Mouse (Mus musculus) megakaryocyte, embryonic 14.5 days (primary cell): ENCODE data around the gene Zcrb1. TPM values are rescaled to one million over a fixed set of nuclear protein-coding genes. Genes with fewer than 3 reads are reported as not detected.
A peak's percentile ranks its signal among the peaks of the same experiment; 100 is the strongest.

ENCODE experiments used
- H3K27me3 ChIP-seq: replicated peaks from 2 replicates; pipeline ENCODE3; 2012; ENCODE audit warnings: inconsistent platforms
- H3K36me3 ChIP-seq: replicated peaks from 2 replicates; pipeline ENCODE3; 2012; ENCODE audit warnings: low read length, inconsistent platforms, mixed read lengths
- H3K4me1 ChIP-seq: 2 replicates; pipeline ENCODE4 v1.6.1; 2012; ENCODE audit warnings: inconsistent platforms
- H3K4me3 ChIP-seq: replicated peaks from 2 replicates; pipeline ENCODE3; 2012; ENCODE audit warnings: moderate library complexity, mild to moderate bottlenecking, inconsistent platforms
- H3K9me3 ChIP-seq: 2 replicates; pipeline ENCODE4 v1.6.1; 2012; ENCODE audit warnings: inconsistent platforms
- FLI1 ChIP-seq: IDR thresholded peaks from 2 replicates; pipeline ENCODE4 v1.6.1; 2012; ENCODE audit warnings: low read length, inconsistent platforms, mixed read lengths
- GATA1 ChIP-seq: IDR thresholded peaks from 3 replicates; pipeline ENCODE4 v1.6.1; 2012; ENCODE audit warnings: mixed read lengths, low read length, inconsistent platforms, borderline replicate concordance
- polyA plus RNA-seq: library from polyadenylated mRNA; stranded (reverse); fragments of >175 nt; gene quantifications from 2 replicates; pipeline ENCODE4 v1.2.3, GENCODE M21; 2012; ENCODE audit warnings: low replicate concordance; ENCODE audit not compliant: insufficient read depth

The Zcrb1 gene
- polyA plus RNA-seq, 1 experiment, result 171 TPM

- 0 out of 2 replicates have a peak, but pooled peaks cover 3% of the 10 kb centered on the region for H3K4me1 ChIP-seq
- TF ChIP-seq GATA1 (no peak), FLI1 (no peak)
- H3K36me3 ChIP-seq, result peaks cover 81% of the 10 kb centered on the region
- no peak overlapping the region for H3K4me3 ChIP-seq
- no peaks in the 10 kb centered on the region for H3K27me3 ChIP-seq
- H3K9me3 ChIP-seq, result no peaks in the 10 kb centered on the region
Measured at GRCm38 (mm10) chr15:93412445-93412844, 14.3 kb upstream of the Zcrb1 start.

- Histone ChIP-seq H3K36me3 (peaks cover 64% of the 10 kb centered on the region), H3K4me3 (no peak overlapping the region), H3K27me3 (no peaks in the 10 kb centered on the region), H3K4me1 (peaks cover 24% of the 10 kb centered on the region), H3K9me3 (no peaks in the 10 kb centered on the region)
- TF ChIP-seq FLI1 (no peak), GATA1 (no peak)
Measured at GRCm38 (mm10) chr15:93406492-93406891, 8.4 kb upstream of the Zcrb1 start.

- no peaks in the 10 kb centered on the region for H3K9me3 ChIP-seq
- TF ChIP-seq FLI1 (no peak), GATA1 (no peak)
- H3K4me3 ChIP-seq, result no peak overlapping the region
- no peaks in the 10 kb centered on the region for H3K27me3 ChIP-seq
- peaks cover 34% of the 10 kb centered on the region for H3K4me1 ChIP-seq
- H3K36me3 ChIP-seq, result peaks cover 62% of the 10 kb centered on the region
Measured at GRCm38 (mm10) chr15:93405446-93405986, 7.4 kb upstream of the Zcrb1 start.

- no peaks in the 10 kb centered on the region for H3K9me3 ChIP-seq
- TF ChIP-seq GATA1, result no peak
- TF ChIP-seq FLI1, result no peak
- H3K4me3 ChIP-seq, result no peak overlapping the region
- H3K27me3 ChIP-seq, result no peaks in the 10 kb centered on the region
- H3K36me3 ChIP-seq, result peaks cover 56% of the 10 kb centered on the region
- H3K4me1 ChIP-seq, result peaks cover 41% of the 10 kb centered on the region
Measured at GRCm38 (mm10) chr15:93404849-93405248, 6.7 kb upstream of the Zcrb1 start.

- H3K27me3 ChIP-seq, result no peaks in the 10 kb centered on the region
- peaks cover 36% of the 10 kb centered on the region for H3K36me3 ChIP-seq
- H3K4me1 ChIP-seq, result peaks cover 46% of the 10 kb centered on the region
- no peak for TF ChIP-seq GATA1
- TF ChIP-seq FLI1, result no peak
- no peak overlapping the region for H3K4me3 ChIP-seq
- no peaks in the 10 kb centered on the region for H3K9me3 ChIP-seq
Measured at GRCm38 (mm10) chr15:93402730-93403129, 4.6 kb upstream of the Zcrb1 start.

GRCm38 (mm10) chr15:93401446-93401845 is 3.3 kb upstream of the Zcrb1 start:
- Histone ChIP-seq H3K36me3 (peaks cover 29% of the 10 kb centered on the region), H3K9me3 (no peaks in the 10 kb centered on the region), H3K4me3 (no peak overlapping the region), H3K4me1 (peaks cover 53% of the 10 kb centered on the region), H3K27me3 (no peaks in the 10 kb centered on the region)
- TF ChIP-seq GATA1, result no peak
- no peak for TF ChIP-seq FLI1

DNA sequence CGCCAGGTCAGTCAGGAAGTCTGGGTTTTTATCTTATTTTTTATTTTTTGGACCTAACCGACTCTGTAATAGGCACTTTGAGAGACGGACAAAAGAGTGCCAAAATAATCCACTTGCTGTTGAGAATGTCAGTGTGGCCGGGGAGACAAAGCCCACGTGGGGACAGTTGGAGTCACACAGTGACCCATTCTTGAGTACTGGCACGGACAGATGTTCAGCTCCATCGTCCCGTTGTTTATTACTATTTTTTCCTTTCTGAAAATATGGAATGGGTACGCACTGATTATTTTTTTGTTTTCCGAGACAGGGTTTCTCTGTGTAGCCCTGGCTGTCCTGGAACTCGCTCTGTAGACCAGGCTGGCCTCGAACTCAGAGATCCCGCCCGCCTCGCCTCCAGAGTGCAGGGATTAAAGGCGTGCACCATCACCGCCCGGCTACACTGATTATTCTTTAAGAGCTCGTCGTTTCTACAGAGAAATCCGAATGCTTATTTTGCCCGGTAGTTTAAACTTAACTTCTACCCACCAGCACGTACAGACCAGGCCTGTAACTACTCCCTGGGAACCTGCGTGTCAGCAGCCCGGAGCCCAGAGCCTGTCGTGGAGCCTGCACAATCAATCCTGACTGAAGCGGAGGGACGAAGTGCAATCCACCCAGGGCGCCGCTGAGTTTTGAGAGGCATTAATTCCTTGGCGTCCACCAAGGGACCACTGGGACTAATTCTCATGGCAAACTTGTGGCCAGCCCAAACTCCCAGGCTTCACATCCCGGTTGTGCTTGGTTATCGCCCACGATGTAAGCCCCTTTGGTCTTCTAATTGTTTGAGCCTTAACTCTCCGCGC is 786 bp upstream of the Zcrb1 start:
- Histone ChIP-seq H3K27me3 (no peaks in the 10 kb centered on the region), H3K36me3 (peaks cover 34% of the 10 kb centered on the region), H3K9me3 (no peaks in the 10 kb centered on the region), H3K4me3 (peak overlapping the region; percentile 97), H3K4me1 (peaks cover 50% of the 10 kb centered on the region)
- TF ChIP-seq GATA1, result no peak
- TF ChIP-seq FLI1, result no peak

GRCm38 (mm10) chr15:93397269-93397668 is 865 bp downstream of the Zcrb1 start:
- peaks cover 46% of the 10 kb centered on the region for H3K4me1 ChIP-seq
- H3K4me3 ChIP-seq, result peak overlapping the region; percentile 97
- H3K36me3 ChIP-seq, result peaks cover 46% of the 10 kb centered on the region

GRCm38 (mm10) chr15:93381337-93381736 is 16.8 kb downstream of the Zcrb1 start:
- no peaks in the 10 kb centered on the region for H3K27me3 ChIP-seq
- TF ChIP-seq FLI1 (no peak), GATA1 (no peak)
- H3K4me1 ChIP-seq, result peaks cover 13% of the 10 kb centered on the region

More at GRCm38 (mm10) chr15:93397269-93397668, 865 bp downstream of the Zcrb1 start:
- Histone ChIP-seq H3K27me3 (no peaks in the 10 kb centered on the region), H3K9me3 (no peaks in the 10 kb centered on the region)
- TF ChIP-seq GATA1 (no peak), FLI1 (no peak)

DNA sequence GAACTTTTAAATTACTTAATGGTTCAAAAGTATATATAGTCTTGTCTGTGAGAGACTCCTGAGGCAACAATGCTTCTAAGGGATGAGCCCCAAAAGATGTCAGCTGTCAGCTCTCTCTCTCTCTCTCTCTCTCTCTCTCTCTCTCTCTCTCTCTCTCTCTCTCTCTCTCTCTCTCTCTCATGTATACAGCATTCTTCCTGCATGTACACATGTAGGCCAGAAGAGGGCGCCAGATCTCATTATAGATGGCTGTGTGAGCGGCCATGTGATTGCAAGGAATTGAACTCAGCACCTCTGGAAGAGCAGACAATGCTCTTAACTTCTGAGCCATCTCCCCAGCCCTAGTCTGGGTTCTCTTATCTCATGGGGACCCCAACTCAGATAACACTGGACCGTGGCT is 19.0 kb downstream of the Zcrb1 start:
- Histone ChIP-seq H3K4me1 (peaks cover 16% of the 10 kb centered on the region), H3K9me3 (no peaks in the 10 kb centered on the region), H3K27me3 (no peaks in the 10 kb centered on the region), H3K36me3 (no peaks in the 10 kb centered on the region), H3K4me3 (peak overlapping the region; percentile 74)
- TF ChIP-seq GATA1 (no peak), FLI1 (no peak)

More at GRCm38 (mm10) chr15:93381337-93381736, 16.8 kb downstream of the Zcrb1 start:
- Histone ChIP-seq H3K36me3 (peaks cover 12% of the 10 kb centered on the region), H3K9me3 (no peaks in the 10 kb centered on the region), H3K4me3 (no peak overlapping the region)
